Mouse (Mus musculus) cerebellum, adult 9-10 months (tissue): Measurements from ENCODE around the gene Dync2li1.
A peak's percentile ranks its signal among the peaks of the same experiment; 100 is the strongest.

Experiments
- DNase-seq: peaks from one replicate; pipeline ENCODE4 v3.0.0; 2022

Gene Dync2li1

GRCm38 (mm10) chr17:84611971-84612370 is 14.3 kb upstream of the Dync2li1 start:
- no peak for DNase-seq

DNA sequence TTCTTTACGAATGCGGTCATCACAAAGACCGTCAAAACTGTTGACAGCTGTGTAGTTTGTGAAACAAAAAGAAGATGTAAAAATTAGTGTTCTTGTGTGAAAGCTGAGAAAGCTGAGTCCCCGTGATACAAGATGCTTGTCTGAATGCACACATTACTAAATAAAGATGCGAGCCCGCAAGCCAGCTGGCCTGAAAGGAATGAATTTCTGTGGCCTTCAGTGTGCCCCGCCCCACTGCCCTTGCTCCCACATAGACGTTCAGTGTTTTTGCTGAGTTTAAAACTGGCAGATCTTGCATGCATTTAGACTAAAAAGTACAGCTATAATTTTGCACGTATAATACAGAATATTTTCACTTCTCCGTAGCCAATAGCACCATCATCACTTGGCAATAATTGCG is 10.5 kb upstream of the Dync2li1 start:
- no peak for DNase-seq

DNA sequence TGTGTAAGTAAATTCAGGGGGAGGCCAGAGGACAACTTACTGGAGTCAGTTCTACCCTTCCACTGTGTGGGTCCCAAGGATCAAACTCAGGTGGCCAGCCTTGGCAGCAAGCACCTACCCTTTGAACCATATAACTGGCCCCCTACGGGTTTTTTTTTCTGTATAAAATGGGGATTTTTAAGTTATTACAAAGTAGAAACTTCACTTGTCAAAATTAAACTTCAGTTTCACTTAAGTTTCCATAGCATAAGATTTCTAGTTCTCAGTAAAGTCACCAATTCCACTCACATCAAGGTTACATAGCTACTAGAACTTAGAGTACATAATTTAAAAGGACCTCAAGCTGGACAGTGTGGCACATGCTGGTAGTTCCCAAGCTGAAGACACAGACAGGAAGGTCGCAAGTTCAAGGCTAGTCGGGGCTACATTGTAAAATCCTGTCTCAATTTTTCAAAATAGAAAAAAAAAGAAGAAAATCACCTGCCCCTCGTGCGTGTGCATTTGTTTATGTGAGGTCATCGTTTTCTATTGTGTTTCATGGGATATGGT is 9.7 kb upstream of the Dync2li1 start:
- DNase-seq = no peak

GRCm38 (mm10) chr17:84617953-84618352 is 8.3 kb upstream of the Dync2li1 start:
- no peak for DNase-seq

- DNase-seq = no peak
Observed at GRCm38 (mm10) chr17:84619112-84619511, 7.2 kb upstream of the Dync2li1 start.

- no peak for DNase-seq
Observed at GRCm38 (mm10) chr17:84620076-84620475, 6.2 kb upstream of the Dync2li1 start.

DNA sequence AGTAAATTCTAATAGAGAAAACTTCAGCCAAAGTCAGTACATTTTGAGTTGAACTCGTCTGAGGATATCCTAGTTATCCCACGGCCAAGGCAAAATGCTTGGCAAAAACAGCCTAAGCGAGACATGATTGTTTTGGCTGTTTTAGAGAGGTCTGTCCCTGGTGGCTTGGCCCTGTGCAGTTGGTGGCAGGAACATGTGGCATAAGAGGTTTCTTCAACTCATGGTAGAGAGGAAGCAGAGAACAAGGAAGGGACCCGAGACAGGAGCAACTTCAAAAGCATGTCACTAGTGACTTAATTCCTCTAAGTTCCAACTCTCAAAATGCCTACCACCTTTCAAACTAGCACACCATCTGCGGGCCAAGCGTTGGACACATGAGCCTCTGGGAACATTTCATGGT is 5.7 kb upstream of the Dync2li1 start:
- DNase-seq = no peak

- DNase-seq = no peak
Observed at GRCm38 (mm10) chr17:84621209-84621608, 5.1 kb upstream of the Dync2li1 start.

- no peak for DNase-seq
Observed at GRCm38 (mm10) chr17:84622028-84622427, 4.3 kb upstream of the Dync2li1 start.

DNA sequence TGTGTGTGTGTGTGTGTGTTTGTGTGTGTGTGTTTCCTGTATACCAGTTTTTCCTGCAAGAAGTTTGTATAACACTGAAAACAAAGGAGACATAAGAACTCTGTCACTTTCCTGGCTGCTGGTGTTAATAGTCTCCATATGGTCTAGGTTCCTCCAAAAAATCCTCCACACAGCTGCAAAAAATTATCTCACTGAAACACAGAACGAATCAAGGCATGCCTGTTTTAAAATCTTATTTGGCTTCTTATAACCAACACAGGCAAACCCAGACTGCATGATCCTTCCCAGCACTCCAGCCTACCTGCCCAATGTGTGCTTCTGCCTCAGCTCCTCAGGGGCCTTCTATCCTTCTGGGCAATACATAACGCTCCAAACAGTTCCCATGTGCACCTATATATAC is 3.4 kb upstream of the Dync2li1 start:
- DNase-seq = no peak

GRCm38 (mm10) chr17:84626857-84627305 is 585 bp downstream of the Dync2li1 start:
- DNase-seq = peak; percentile 46

GRCm38 (mm10) chr17:84627721-84628120 is 1.4 kb downstream of the Dync2li1 start:
- no peak for DNase-seq

DNA sequence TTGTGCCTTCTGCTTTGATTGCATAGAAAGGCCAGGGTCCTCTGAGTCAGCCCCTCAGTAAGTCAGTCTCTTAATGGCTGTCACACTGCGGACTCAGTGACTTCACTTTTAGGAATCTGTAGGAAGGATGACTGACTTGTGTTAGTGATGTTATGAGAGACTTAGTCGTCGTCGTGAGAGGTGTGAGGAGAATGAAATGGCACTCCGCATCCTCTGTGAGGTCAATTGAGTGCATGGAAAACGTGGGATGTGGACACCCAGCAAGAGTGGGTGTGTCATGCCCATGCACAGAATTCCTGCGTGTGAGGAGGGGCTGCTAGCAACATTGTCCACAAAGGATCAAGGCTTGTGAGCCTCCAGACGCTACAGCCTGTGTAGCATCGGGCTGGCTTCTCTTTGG is 2.3 kb downstream of the Dync2li1 start:
- no peak for DNase-seq

DNA sequence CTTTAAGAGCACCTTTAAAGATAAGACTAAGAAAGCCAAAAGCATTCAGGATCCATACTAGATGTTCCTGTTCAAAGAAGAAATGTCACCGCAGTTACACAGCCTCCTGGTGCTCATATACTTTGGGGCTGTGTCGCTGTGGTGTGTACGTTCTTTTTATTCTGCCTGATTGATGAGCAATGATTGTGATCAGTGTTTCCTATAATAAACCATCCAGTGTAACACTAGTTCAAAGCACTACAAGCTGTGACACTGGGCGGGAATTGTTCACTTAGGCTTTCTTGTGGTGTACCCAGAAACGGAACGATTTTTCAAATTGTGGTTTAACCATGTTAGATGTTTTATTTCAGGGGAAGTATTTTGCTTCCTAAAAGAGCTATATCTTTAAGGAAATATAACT is 5.5 kb downstream of the Dync2li1 start:
- no peak for DNase-seq

- no peak for DNase-seq
Observed at GRCm38 (mm10) chr17:84633443-84633842, 7.1 kb downstream of the Dync2li1 start.

- no peak for DNase-seq
Observed at GRCm38 (mm10) chr17:84636328-84636727, 10.0 kb downstream of the Dync2li1 start.

- no peak for DNase-seq
Observed at GRCm38 (mm10) chr17:84637971-84638370, 11.7 kb downstream of the Dync2li1 start.

GRCm38 (mm10) chr17:84639796-84640378 is 13.6 kb downstream of the Dync2li1 start:
- no peak for DNase-seq

DNA sequence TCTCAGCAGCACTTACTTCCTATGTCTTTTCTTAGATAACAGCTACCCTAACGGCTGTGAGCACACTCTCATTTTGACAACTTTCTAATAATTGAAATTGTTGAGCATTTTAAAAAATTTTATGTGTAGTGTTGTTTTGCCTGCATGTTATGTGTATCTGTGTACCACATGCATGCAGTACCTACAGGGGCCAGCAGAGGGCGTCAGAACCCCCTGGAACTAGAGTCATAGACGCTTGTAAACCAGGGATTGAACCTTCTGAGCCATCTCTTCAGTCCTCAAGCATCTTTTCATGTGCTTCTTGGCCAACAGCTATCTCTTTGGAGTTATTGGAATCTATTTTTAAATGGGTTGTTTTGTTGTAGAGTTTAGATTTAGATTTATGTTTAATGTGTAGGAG is 15.6 kb downstream of the Dync2li1 start:
- DNase-seq = no peak

DNA sequence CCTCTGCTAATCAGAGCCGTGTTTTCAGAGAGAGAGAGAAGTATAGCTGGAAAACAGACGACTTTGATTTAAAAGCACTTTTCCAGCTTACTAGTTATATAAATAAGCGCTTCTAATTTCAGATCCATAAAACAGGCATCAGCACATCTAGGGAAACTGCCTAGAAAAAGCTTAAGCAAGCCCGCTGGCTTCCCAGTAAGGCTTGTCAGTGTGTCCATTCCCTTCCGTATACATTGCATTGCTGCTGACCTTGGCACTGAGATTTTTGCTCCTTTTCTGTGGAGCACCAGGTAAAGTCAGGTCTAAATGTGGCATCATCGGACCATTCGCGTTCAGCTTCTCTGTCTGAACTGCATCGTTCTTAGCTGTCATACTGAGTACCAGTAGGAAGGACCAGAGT is 16.0 kb downstream of the Dync2li1 start:
- DNase-seq = no peak

- DNase-seq = no peak
Observed at GRCm38 (mm10) chr17:84644292-84645050, 18.2 kb downstream of the Dync2li1 start.

GRCm38 (mm10) chr17:84645119-84645518 is 18.8 kb downstream of the Dync2li1 start:
- DNase-seq = no peak

GRCm38 (mm10) chr17:84645894-84646293 is 19.6 kb downstream of the Dync2li1 start:
- no peak for DNase-seq

DNA sequence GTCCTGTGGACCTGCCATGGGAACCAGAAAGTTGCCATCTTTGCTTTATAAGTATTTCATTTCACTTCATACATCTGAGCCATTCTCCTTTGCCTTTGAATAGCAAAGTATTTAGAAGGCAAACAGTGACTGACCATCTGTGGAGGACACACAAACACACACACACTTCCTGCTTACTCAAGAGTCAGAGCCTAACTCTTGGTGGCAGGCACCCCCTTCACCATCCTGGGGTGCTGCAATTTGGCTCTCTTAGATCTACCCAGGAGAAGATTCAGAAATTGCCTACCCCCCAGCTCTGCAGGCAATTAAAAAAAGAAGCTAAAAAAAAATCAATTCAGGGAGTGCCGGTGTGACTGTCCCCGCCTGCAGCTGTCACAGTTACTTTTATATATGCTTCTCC is 20.2 kb downstream of the Dync2li1 start:
- no peak for DNase-seq
